Mouse (Mus musculus): ENCODE measurements around the gene Srsy. TPM values are rescaled to one million over a fixed set of nuclear protein-coding genes. Genes with fewer than 3 reads are reported as not detected.
"Not testable (repeated sequence)": the region's sequence is repeated elsewhere in the genome, so short reads cannot be mapped to it uniquely, and the experiment has no call there.

Srsy gene
- not detected in 2 replicates for polyA plus RNA-seq (2016; fragmentation: Nextera tagmentation; extraction: Ambion mirVana)

GRCm38 (mm10) chrY:17937230-17937629, at the start of gene Srsy:
TSS of gene Srsy (minus strand) at chrY:17937330.
- not testable (repeated sequence) for H3K9me3 ChIP-seq (replicated peaks); H3K4me3 ChIP-seq; H3K4me2 ChIP-seq; ATAC-seq; H3K27me3 ChIP-seq (replicated peaks); H3K4me1 ChIP-seq; H3K9ac ChIP-seq; H3K27ac ChIP-seq; H3K36me3 ChIP-seq
- no CpG with 5 or more reads among the region's 1 CpGs for WGBS (ENCODE audit: insufficient replicate concordance)

Other genes starting within 250 kb of the Srsy start
- gene Gm21904, start 91.1 kb downstream of the Srsy start, polyA plus RNA-seq (2016; fragmentation: Nextera tagmentation; extraction: Ambion mirVana): not detected in 2 replicates
- gene Gm20772, start 62.6 kb downstream of the Srsy start, polyA plus RNA-seq (2016; fragmentation: Nextera tagmentation; extraction: Ambion mirVana): not detected in 2 replicates
- not detected in 2 replicates for gene Gm20831, start 62.6 kb downstream of the Srsy start, polyA plus RNA-seq (2016; fragmentation: Nextera tagmentation; extraction: Ambion mirVana)
- gene Gm21764, start 124.5 kb upstream of the Srsy start, polyA plus RNA-seq (2016; fragmentation: Nextera tagmentation; extraction: Ambion mirVana): not detected in 2 replicates
- gene Ssty1, start 151.8 kb upstream of the Srsy start, polyA plus RNA-seq (2016; fragmentation: Nextera tagmentation; extraction: Ambion mirVana): not detected in 2 replicates